In the genomic region with DNA sequence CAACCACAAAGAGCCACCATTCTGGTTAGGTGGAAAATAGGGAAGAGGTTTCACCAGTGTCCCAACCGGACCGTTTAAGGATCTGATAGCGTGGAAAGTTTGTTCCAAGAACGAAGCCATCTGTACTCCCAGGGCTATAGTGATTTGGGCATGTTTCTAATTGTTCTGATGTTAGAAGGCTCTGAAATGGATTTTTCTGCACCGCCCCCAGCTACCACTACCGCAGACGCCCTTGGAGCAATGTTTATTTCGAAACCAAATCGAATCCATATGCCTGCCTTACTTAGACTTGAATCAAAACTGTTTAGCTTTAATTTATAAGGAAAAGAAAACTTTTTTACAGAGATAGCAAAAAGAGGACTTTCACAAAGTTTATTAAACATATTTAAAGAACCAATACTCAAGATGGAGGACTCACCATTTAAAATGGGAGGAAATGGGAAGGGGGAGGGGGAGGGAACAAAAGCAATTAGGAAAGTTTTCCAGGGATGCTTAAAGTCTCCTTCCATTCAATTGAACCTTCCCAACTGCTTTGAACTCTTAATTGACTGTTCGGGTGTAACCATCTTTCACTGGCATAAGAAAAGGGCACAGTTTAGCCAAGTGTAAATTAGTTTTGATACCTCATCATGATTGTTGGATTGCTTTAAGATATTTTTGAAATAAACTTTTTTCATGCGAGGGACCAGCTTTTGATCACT, we compare ENCODE assay signal across 21 mouse cellular contexts. TPM values are rescaled to one million over a fixed set of nuclear protein-coding genes. Genes with fewer than 3 reads are reported as not detected.
DNase-seq lines count a peak whose midpoint lies in the region; ATAC-seq and TF ChIP-seq lines count a peak whose summit lies in the region.
"Had no signal": no experiment of that assay in that cellular context is flagged by ENCODE, and none has a peak within 500 bp of the region (broad histone marks: within the 10 kb centered on the region; RNA-seq: fewer than 3 reads in every experiment).

No protein-coding gene starts in this region.

- H3K4me3 ChIP-seq in embryonic facial prominence, embryonic 11.5 days (ENCODE audit: low read depth, low read length), result no peak overlapping the region
- no peak overlapping the region for H3K4me3 ChIP-seq in embryonic facial prominence, embryonic 10.5 days
- H3K4me3 ChIP-seq in stomach, embryonic 14.5 days (ENCODE audit: low read depth, low read length), result no peak overlapping the region
- no peak overlapping the region for H3K4me3 ChIP-seq in stomach, postnatal 0 days (ENCODE audit: low read depth, low read length)
- H3K4me3 ChIP-seq in intestine, embryonic 16.5 days (ENCODE audit: low read length), result no peak overlapping the region
- H3K4me3 ChIP-seq in left cerebral cortex, adult 2 months, result no peak overlapping the region
- H3K4me3 ChIP-seq: forebrain, embryonic 10.5 days; heart, embryonic 10.5 days; hindbrain, embryonic 15.5 days; midbrain, embryonic 12.5 days; neural tube, embryonic 13.5 days had no signal

- ATAC-seq in embryonic facial prominence, embryonic 11.5 days (replicated peaks; ENCODE audit: insufficient number of reproducible peaks, low FRiP score, low TSS enrichment, low read depth), result no peak; the same call in 1 of the 2 replicates
- no peak for ATAC-seq in stomach, embryonic 14.5 days (ENCODE audit: insufficient number of reproducible peaks, insufficient read depth, low FRiP score, low read depth)
- ATAC-seq in stomach, postnatal 0 days (ENCODE audit: low FRiP score, low TSS enrichment), result no peak
- no peak for ATAC-seq in intestine, embryonic 16.5 days
- ATAC-seq: activated CD4-positive, CD25-positive, alpha-beta regulatory T cell, adult 4 months had no signal

- TF ChIP-seq CTCF in stomach, postnatal 0 days (IDR thresholded peaks at IDR 0.05; ENCODE audit: low read depth), result no peak
- TF ChIP-seq CTCF in left cerebral cortex, adult 2 months (IDR thresholded peaks at IDR 0.05), result no peak

- intact Hi-C loops in left cerebral cortex, adult 2 months (cut with DNase I), result no loop called here

- H3K4me1 ChIP-seq in embryonic facial prominence, embryonic 11.5 days (ENCODE audit: control insufficient read depth, insufficient read depth, low read length), result no peaks in the 10 kb centered on the region
- H3K4me1 ChIP-seq in embryonic facial prominence, embryonic 10.5 days, result no peaks in the 10 kb centered on the region; the same call in none of the 2 replicates
- no peaks in the 10 kb centered on the region for H3K4me1 ChIP-seq in stomach, embryonic 14.5 days (ENCODE audit: control insufficient read depth, insufficient read depth, low read length)
- H3K4me1 ChIP-seq in stomach, postnatal 0 days (replicated peaks; ENCODE audit: control insufficient read depth, insufficient read depth), result no peaks in the 10 kb centered on the region
- H3K4me1 ChIP-seq in intestine, embryonic 16.5 days (ENCODE audit: control insufficient read depth, insufficient read depth, low read length), result no peaks in the 10 kb centered on the region
- H3K4me1 ChIP-seq: hindbrain, embryonic 15.5 days; midbrain, embryonic 12.5 days; neural tube, embryonic 13.5 days had no signal

- H3K27ac ChIP-seq in embryonic facial prominence, embryonic 11.5 days (replicated peaks; ENCODE audit: low read depth, low read length), result no peak overlapping the region
- no peak overlapping the region; the same call in 1 of the 2 replicates for H3K27ac ChIP-seq in embryonic facial prominence, embryonic 10.5 days (replicated peaks)
- H3K27ac ChIP-seq in stomach, embryonic 14.5 days (ENCODE audit: low read length), result peak overlapping the region; percentile 6; the same call in 1 of the 2 replicates
- H3K27ac ChIP-seq in stomach, postnatal 0 days (replicated peaks), result no peak overlapping the region
- peak overlapping the region; percentile 11; the same call in 1 of the 2 replicates for H3K27ac ChIP-seq in intestine, embryonic 16.5 days (ENCODE audit: low read length)
- no peak overlapping the region for H3K27ac ChIP-seq in left cerebral cortex, adult 2 months
- H3K27ac ChIP-seq: forebrain, embryonic 10.5 days; heart, embryonic 10.5 days; hindbrain, embryonic 15.5 days; liver, embryonic 14.5 days; midbrain, embryonic 12.5 days; neural tube, embryonic 13.5 days had no signal

- H3K27me3 ChIP-seq in embryonic facial prominence, embryonic 11.5 days (ENCODE audit: control insufficient read depth, insufficient read depth, low read length), result no peaks in the 10 kb centered on the region
- no peaks in the 10 kb centered on the region for H3K27me3 ChIP-seq in embryonic facial prominence, embryonic 10.5 days (replicated peaks; ENCODE audit: low read depth, poor library complexity, severe bottlenecking)
- H3K27me3 ChIP-seq in stomach, embryonic 14.5 days (ENCODE audit: control insufficient read depth, insufficient read depth, low read length), result no peaks in the 10 kb centered on the region
- H3K27me3 ChIP-seq in stomach, postnatal 0 days (ENCODE audit: control insufficient read depth, insufficient read depth, low read length), result no peaks in the 10 kb centered on the region
- H3K27me3 ChIP-seq in intestine, embryonic 16.5 days (replicated peaks; ENCODE audit: control insufficient read depth, insufficient read depth, low read length), result no peaks in the 10 kb centered on the region
- H3K27me3 ChIP-seq: hindbrain, embryonic 15.5 days; midbrain, embryonic 12.5 days; neural tube, embryonic 13.5 days had no signal

- H3K9ac ChIP-seq in embryonic facial prominence, embryonic 11.5 days (replicated peaks; ENCODE audit: low read length), result no peak overlapping the region
- H3K9ac ChIP-seq in stomach, embryonic 14.5 days (replicated peaks; ENCODE audit: low read depth, low read length), result no peak overlapping the region
- no peak overlapping the region for H3K9ac ChIP-seq in stomach, postnatal 0 days (ENCODE audit: low read length)
- H3K9ac ChIP-seq in intestine, embryonic 16.5 days (ENCODE audit: low read depth, low read length), result no peak overlapping the region
- H3K9ac ChIP-seq: hindbrain, embryonic 15.5 days; liver, embryonic 14.5 days; midbrain, embryonic 12.5 days; neural tube, embryonic 13.5 days had no signal

- H3K9me3 ChIP-seq in embryonic facial prominence, embryonic 11.5 days (replicated peaks; ENCODE audit: control insufficient read depth, low read length), result no peaks in the 10 kb centered on the region
- H3K9me3 ChIP-seq in embryonic facial prominence, embryonic 10.5 days, result no peaks in the 10 kb centered on the region
- H3K9me3 ChIP-seq in stomach, embryonic 14.5 days (ENCODE audit: control insufficient read depth, low read depth, low read length), result no peaks in the 10 kb centered on the region
- no peaks in the 10 kb centered on the region for H3K9me3 ChIP-seq in stomach, postnatal 0 days (ENCODE audit: control insufficient read depth, low read length)
- H3K9me3 ChIP-seq in intestine, embryonic 16.5 days (ENCODE audit: control insufficient read depth, low read length), result no peaks in the 10 kb centered on the region
- H3K9me3 ChIP-seq: forebrain, embryonic 10.5 days; heart, embryonic 10.5 days; hindbrain, embryonic 15.5 days; midbrain, embryonic 12.5 days; neural tube, embryonic 13.5 days had no signal

- DNase-seq in embryonic facial prominence, embryonic 11.5 days (ENCODE audit: low spot score), result peak; percentile 75
- DNase-seq in embryonic facial prominence, embryonic 10.5 days (ENCODE audit: low spot score), result no peak
- no peak for DNase-seq in stomach, postnatal 0 days (ENCODE audit: low spot score)
- no peak for DNase-seq in adrenal gland, postnatal 10 days
- DNase-seq in layer of hippocampus, postnatal 25 days (ENCODE audit: extremely low spot score in 1 of 2, low spot score in 1 of 2), result no peak
- no peak for DNase-seq in left cerebral cortex, adult 2 months (ENCODE audit: extremely low spot score in 1 of 2, low spot score in 2 of 2)
- DNase-seq: adrenal gland, postnatal 25 days; cerebellum, adult 2 months; gastrocnemius, postnatal 25 days; heart, postnatal 36 days; kidney, adult 8-10 months; kidney, postnatal 25 days had no signal

- WGBS in embryonic facial prominence, embryonic 11.5 days, result 55% methylated on average over 11 of the region's 11 CpGs
- 71% methylated on average over 11 of the region's 11 CpGs for WGBS in embryonic facial prominence, embryonic 10.5 days
- 70% methylated on average over 11 of the region's 11 CpGs for WGBS in stomach, embryonic 14.5 days
- 64% methylated on average over 11 of the region's 11 CpGs for WGBS in stomach, postnatal 0 days
- 72% methylated on average over 11 of the region's 11 CpGs for WGBS in intestine, embryonic 16.5 days

- TF ChIP-seq EP300 in stomach, postnatal 0 days (optimal IDR thresholded peaks at IDR 0.05), result no peak

- no peak overlapping the region for H3K4me2 ChIP-seq in embryonic facial prominence, embryonic 11.5 days (ENCODE audit: low read depth, low read length)
- H3K4me2 ChIP-seq in stomach, embryonic 14.5 days (replicated peaks; ENCODE audit: low read depth, low read length), result no peak overlapping the region
- H3K4me2 ChIP-seq in stomach, postnatal 0 days (replicated peaks; ENCODE audit: low read depth), result no peak overlapping the region
- no peak overlapping the region for H3K4me2 ChIP-seq in intestine, embryonic 16.5 days (ENCODE audit: low read depth, low read length)
- H3K4me2 ChIP-seq: hindbrain, embryonic 15.5 days; midbrain, embryonic 12.5 days; neural tube, embryonic 13.5 days had no signal

- no peaks in the 10 kb centered on the region for H3K36me3 ChIP-seq in embryonic facial prominence, embryonic 11.5 days (replicated peaks; ENCODE audit: control insufficient read depth, insufficient read depth, low read depth, low read length)
- H3K36me3 ChIP-seq in embryonic facial prominence, embryonic 10.5 days (replicated peaks), result no peaks in the 10 kb centered on the region
- H3K36me3 ChIP-seq in stomach, embryonic 14.5 days (ENCODE audit: control insufficient read depth, insufficient read depth, low read length), result no peaks in the 10 kb centered on the region
- no peaks in the 10 kb centered on the region for H3K36me3 ChIP-seq in stomach, postnatal 0 days (ENCODE audit: control insufficient read depth, insufficient read depth, low read length)
- H3K36me3 ChIP-seq in intestine, embryonic 16.5 days (ENCODE audit: control insufficient read depth, insufficient read depth, low read length), result no peaks in the 10 kb centered on the region
- H3K36me3 ChIP-seq: forebrain, embryonic 10.5 days; heart, embryonic 10.5 days; hindbrain, embryonic 15.5 days; midbrain, embryonic 12.5 days; neural tube, embryonic 13.5 days had no signal

RNA-seq across cellular contexts. Expression of a gene that starts 56.0 kb away (rescaled TPM):
- 20.8 and 21.4 TPM in 2 replicates for polyA plus RNA-seq in embryonic facial prominence, embryonic 11.5 days (2014; fragmentation: Nextera tagmentation; extraction: Ambion mirVana)
- 15.0 and 15.5 TPM in 2 replicates for polyA plus RNA-seq in embryonic facial prominence, embryonic 10.5 days (2016; fragmentation: Nextera tagmentation; extraction: Ambion mirVana)
- polyA plus RNA-seq in stomach, embryonic 14.5 days (2014; fragmentation: Nextera tagmentation; extraction: Ambion mirVana), result 25.1 and 27.9 TPM in 2 replicates
- 2.9 and 3.4 TPM in 2 replicates for polyA plus RNA-seq in stomach, postnatal 0 days (2015; fragmentation: Nextera tagmentation; extraction: Ambion mirVana)
- polyA plus RNA-seq in intestine, embryonic 16.5 days (2015; fragmentation: Nextera tagmentation; extraction: Ambion mirVana), result 4.0 and 4.1 TPM in 2 replicates
- total RNA-seq in adrenal gland, postnatal 10 days (2021), result 1 to 10 TPM; 4.2 to 6.0 TPM
- total RNA-seq in layer of hippocampus, postnatal 25 days (2021), result 1 to 10 TPM; 2.2 to 3.5 TPM
- total RNA-seq in left cerebral cortex, adult 2 months (2021), result 1 to 10 TPM; 1.9 to 2.0 TPM
- polyA plus RNA-seq: activated CD4-positive, CD25-positive, alpha-beta regulatory T cell, adult 4 months had no signal

Comparison
In these comparisons a context has a peak if more than half of its experiments do, and no peak if none do; other contexts are left out.
1. H3K27ac ChIP-seq: peak in stomach, embryonic 14.5 days (single experiment) and intestine, embryonic 16.5 days (single experiment); none in embryonic facial prominence, embryonic 11.5 days (single experiment), embryonic facial prominence, embryonic 10.5 days (single experiment), stomach, postnatal 0 days (single experiment) and left cerebral cortex, adult 2 months (single experiment).